Mouse (Mus musculus) embryonic fibroblast, embryonic 13.5 days (primary cell): ENCODE measurements around the gene Dync2li1. TPM values are rescaled to one million over a fixed set of nuclear protein-coding genes. Genes with fewer than 3 reads are reported as not detected.

Experiments used
- H3K27ac ChIP-seq: 2 replicates; pipeline ENCODE4 v1.5.1; 2012; ENCODE audit warnings: low read length, control low read depth, inconsistent platforms; ENCODE audit not compliant: insufficient read depth
- H3K4me1 ChIP-seq: 2 replicates; pipeline ENCODE4 v1.6.1; 2011; ENCODE audit warnings: low read length; ENCODE audit not compliant: control insufficient read depth, insufficient read depth
- H3K4me3 ChIP-seq: 2 replicates; pipeline ENCODE4 v1.5.1; 2011; ENCODE audit warnings: mild to moderate bottlenecking, control low read depth, low read length; ENCODE audit not compliant: insufficient read depth
- CTCF ChIP-seq: IDR thresholded peaks from 2 replicates; pipeline ENCODE4 v1.5.1; 2011; ENCODE audit warnings: mild to moderate bottlenecking, control low read depth, low read length, moderate library complexity, borderline replicate concordance; ENCODE audit not compliant: insufficient read depth
- POLR2A ChIP-seq: IDR thresholded peaks from 2 replicates; pipeline ENCODE4 v1.6.1; 2011; ENCODE audit warnings: low read depth, mild to moderate bottlenecking, control low read depth, low read length, moderate library complexity
- polyA plus RNA-seq: library from polyadenylated mRNA; stranded (reverse); fragments of >200 nt; gene quantifications from 2 replicates; pipeline ENCODE4 v1.2.4, GENCODE M21; 2011; ENCODE audit warnings: low read depth; ENCODE audit not compliant: missing spikeins, insufficient read length

Dync2li1 gene
- polyA plus RNA-seq, 1 experiment, result 21.4 TPM

- Histone ChIP-seq H3K4me3 (no peak overlapping the region), H3K4me1 (no peaks in the 10 kb centered on the region), H3K27ac (no peak overlapping the region)
- no peak for TF ChIP-seq CTCF
- TF ChIP-seq POLR2A, result no peak
Measured at GRCm38 (mm10) chr17:84672376-84673369, 46.4 kb downstream of the Dync2li1 start.

- Histone ChIP-seq H3K27ac (no peak overlapping the region), H3K4me1 (no peaks in the 10 kb centered on the region), H3K4me3 (no peak overlapping the region)
- TF ChIP-seq CTCF (no peak), POLR2A (no peak)
Measured at GRCm38 (mm10) chr17:84674048-84674447, 47.8 kb downstream of the Dync2li1 start.

GRCm38 (mm10) chr17:84675204-84675603, 48.9 kb downstream of the Dync2li1 start:
- H3K27ac ChIP-seq, result no peak overlapping the region
- TF ChIP-seq POLR2A, result no peak
- no peak for TF ChIP-seq CTCF
- no peak overlapping the region for H3K4me3 ChIP-seq
- no peaks in the 10 kb centered on the region for H3K4me1 ChIP-seq

- no peak within 1 kb of the TSS for H3K27ac ChIP-seq
- H3K4me3 ChIP-seq, result no peak within 1 kb of the TSS
- TF ChIP-seq POLR2A (no peak), CTCF (no peak)
- H3K4me1 ChIP-seq, result no peaks in the 10 kb centered on the region
Measured at GRCm38 (mm10) chr17:84675951-84676366, 49.7 kb downstream of the Dync2li1 start, which contains the start of gene Abcg8. Gene Abcg8 (plus strand): TSS chr17:84676302.

- H3K27ac ChIP-seq, result no peak overlapping the region
- no peak overlapping the region for H3K4me3 ChIP-seq
- H3K4me1 ChIP-seq, result no peaks in the 10 kb centered on the region
- TF ChIP-seq CTCF (no peak), POLR2A (no peak)
Measured at GRCm38 (mm10) chr17:84677595-84677994, 51.3 kb downstream of the Dync2li1 start.

- peaks cover 7% of the 10 kb centered on the region for H3K4me1 ChIP-seq
- H3K27ac ChIP-seq, result no peak overlapping the region
- H3K4me3 ChIP-seq, result no peak overlapping the region
- TF ChIP-seq CTCF (no peak), POLR2A (no peak)
Measured at GRCm38 (mm10) chr17:84681670-84682069, 55.4 kb downstream of the Dync2li1 start.

GRCm38 (mm10) chr17:84682734-84683717, 56.7 kb downstream of the Dync2li1 start, which contains the start of gene Abcg5:
Gene Abcg5 (minus strand): TSS chr17:84683011.
- no peak within 1 kb of the TSS for H3K4me3 ChIP-seq
- H3K4me1 ChIP-seq, result peaks cover 7% of the 10 kb centered on the region
- no peak within 1 kb of the TSS for H3K27ac ChIP-seq
- TF ChIP-seq CTCF (no peak), POLR2A (no peak)

GRCm38 (mm10) chr17:84684284-84684683, 58.0 kb downstream of the Dync2li1 start:
- TF ChIP-seq CTCF, result no peak
- no peak for TF ChIP-seq POLR2A
- Histone ChIP-seq H3K27ac (no peak overlapping the region), H3K4me3 (no peak overlapping the region), H3K4me1 (peaks cover 7% of the 10 kb centered on the region)

GRCm38 (mm10) chr17:84685286-84685685, 59.0 kb downstream of the Dync2li1 start:
- TF ChIP-seq POLR2A (no peak), CTCF (no peak)
- Histone ChIP-seq H3K4me1 (peaks cover 7% of the 10 kb centered on the region), H3K4me3 (no peak overlapping the region), H3K27ac (no peak overlapping the region)
